Mouse (Mus musculus) testis, adult 2 months (tissue): ENCODE data around the gene 2210017I01Rik. TPM values are rescaled to one million over a fixed set of nuclear protein-coding genes. Genes with fewer than 3 reads are reported as not detected.

Source experiments
- H3K27ac ChIP-seq: fragments of 200-500 bp; 2 replicates; pipeline ENCODE4 v1.5.1; 2012; ENCODE audit warnings: low read depth, low read length; ENCODE audit not compliant: control insufficient read depth, insufficient read depth
- H3K27me3 ChIP-seq: fragments of 200-500 bp; 2 replicates; pipeline ENCODE4 v1.6.1; 2012; ENCODE audit warnings: mild to moderate bottlenecking, low read length, moderate library complexity; ENCODE audit not compliant: control insufficient read depth, insufficient read depth
- H3K36me3 ChIP-seq: fragments of 200-500 bp; 2 replicates; pipeline ENCODE4 v1.6.1; 2012; ENCODE audit warnings: mild to moderate bottlenecking, low read length; ENCODE audit not compliant: control insufficient read depth, insufficient read depth
- H3K4me1 ChIP-seq: fragments of 200-500 bp; 2 replicates; pipeline ENCODE4 v1.6.1; 2012; ENCODE audit warnings: low read length; ENCODE audit not compliant: control insufficient read depth, insufficient read depth
- H3K4me3 ChIP-seq: fragments of 200-500 bp; 2 replicates; pipeline ENCODE4 v1.5.1; 2012; ENCODE audit warnings: low read depth, mild to moderate bottlenecking, low read length, moderate library complexity, mixed read lengths; ENCODE audit not compliant: control insufficient read depth
- CTCF ChIP-seq: fragments of 200-500 bp; IDR thresholded peaks from 2 replicates; pipeline ENCODE4 v1.5.1; 2012; ENCODE audit warnings: low read depth, mild to moderate bottlenecking, inconsistent platforms, low read length, moderate library complexity; ENCODE audit not compliant: control insufficient read depth, insufficient read depth, insufficient replicate concordance
- POLR2A ChIP-seq: fragments of 200-500 bp; IDR thresholded peaks from 2 replicates; pipeline ENCODE4 v1.6.1; 2012; ENCODE audit warnings: low read depth, mild to moderate bottlenecking, inconsistent platforms, low read length, moderate library complexity; ENCODE audit not compliant: control insufficient read depth
- polyA plus RNA-seq: library from polyadenylated mRNA; depleted of rRNA; stranded (reverse); fragments of >200 nt; gene quantifications from 2 replicates; pipeline ENCODE4 v1.2.3, GENCODE M21; 2012; rRNA removed

2210017I01Rik gene
- polyA plus RNA-seq, 1 experiment, result 0.94 TPM

DNA sequence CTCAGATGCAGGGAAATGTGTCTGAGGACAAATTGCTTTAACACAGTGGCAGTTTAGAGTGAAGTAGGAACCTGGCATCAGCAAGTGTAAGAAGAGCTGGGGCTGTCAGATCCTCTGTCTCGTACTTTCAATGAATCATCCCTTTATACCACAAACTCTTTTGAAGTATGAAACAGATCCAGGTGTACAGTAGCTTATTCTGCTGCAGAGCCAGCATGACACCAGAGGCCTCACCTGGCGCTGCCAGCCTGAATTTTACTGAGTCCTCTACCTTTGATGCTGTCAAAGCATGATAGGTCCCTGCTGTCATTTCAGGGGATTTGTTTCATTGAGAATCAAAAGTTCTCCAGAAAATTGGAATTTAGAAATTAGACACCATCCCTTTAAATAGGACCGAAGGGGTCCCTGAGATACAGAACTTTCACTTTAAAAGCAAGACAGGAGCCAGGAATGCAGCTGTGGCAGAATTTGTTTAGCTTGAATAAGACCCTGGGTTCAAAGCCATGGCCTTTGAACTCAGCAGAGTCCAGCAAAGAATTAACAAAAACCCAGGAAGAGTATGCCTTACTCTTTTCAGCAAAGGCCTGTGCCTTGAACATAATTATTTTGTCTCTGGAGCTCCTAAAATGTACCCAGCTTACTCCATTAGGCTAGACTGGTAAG, 24.0 kb downstream of the 2210017I01Rik start:
- Histone ChIP-seq H3K4me3 (peak overlapping the region; percentile 11; the same call in 1 of the 2 replicates), H3K4me1 (no peaks in the 10 kb centered on the region), H3K27me3 (no peaks in the 10 kb centered on the region), H3K36me3 (no peaks in the 10 kb centered on the region), H3K27ac (no peak overlapping the region)
- no peak for TF ChIP-seq POLR2A
- no peak for TF ChIP-seq CTCF

DNA sequence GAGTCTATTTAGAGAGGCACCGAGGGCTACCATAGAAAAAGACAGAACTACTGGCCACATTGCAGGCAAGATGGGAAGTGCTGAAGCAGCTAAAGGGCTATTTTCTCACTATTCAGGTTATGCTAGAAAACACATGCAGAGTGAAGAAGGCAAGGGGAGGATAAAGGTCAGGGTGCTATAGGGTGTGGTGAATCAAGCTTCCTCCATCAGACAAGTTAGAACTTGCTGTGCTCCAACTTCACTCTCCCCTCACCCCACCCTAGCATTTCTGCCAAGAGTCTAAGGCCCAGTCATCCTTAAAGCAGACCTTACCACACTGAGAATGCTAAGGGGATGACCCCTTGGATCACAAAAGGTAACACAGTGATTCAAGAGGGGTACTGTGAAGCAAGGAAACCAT, 27.8 kb downstream of the 2210017I01Rik start:
- TF ChIP-seq CTCF (no peak), POLR2A (no peak)
- H3K4me3 ChIP-seq, result no peak overlapping the region

GRCm38 (mm10) chr3:92578652-92579413, 28.5 kb downstream of the 2210017I01Rik start:
- Histone ChIP-seq H3K4me3 (no peak overlapping the region), H3K36me3 (no peaks in the 10 kb centered on the region), H3K27ac (no peak overlapping the region), H3K27me3 (no peaks in the 10 kb centered on the region), H3K4me1 (no peaks in the 10 kb centered on the region)
- TF ChIP-seq CTCF (no peak), POLR2A (no peak)

More for the DNA sequence above, 27.8 kb downstream of the 2210017I01Rik start:
- H3K4me1 ChIP-seq, result no peaks in the 10 kb centered on the region
- no peak overlapping the region for H3K27ac ChIP-seq
- H3K36me3 ChIP-seq, result no peaks in the 10 kb centered on the region
- no peaks in the 10 kb centered on the region for H3K27me3 ChIP-seq

DNA sequence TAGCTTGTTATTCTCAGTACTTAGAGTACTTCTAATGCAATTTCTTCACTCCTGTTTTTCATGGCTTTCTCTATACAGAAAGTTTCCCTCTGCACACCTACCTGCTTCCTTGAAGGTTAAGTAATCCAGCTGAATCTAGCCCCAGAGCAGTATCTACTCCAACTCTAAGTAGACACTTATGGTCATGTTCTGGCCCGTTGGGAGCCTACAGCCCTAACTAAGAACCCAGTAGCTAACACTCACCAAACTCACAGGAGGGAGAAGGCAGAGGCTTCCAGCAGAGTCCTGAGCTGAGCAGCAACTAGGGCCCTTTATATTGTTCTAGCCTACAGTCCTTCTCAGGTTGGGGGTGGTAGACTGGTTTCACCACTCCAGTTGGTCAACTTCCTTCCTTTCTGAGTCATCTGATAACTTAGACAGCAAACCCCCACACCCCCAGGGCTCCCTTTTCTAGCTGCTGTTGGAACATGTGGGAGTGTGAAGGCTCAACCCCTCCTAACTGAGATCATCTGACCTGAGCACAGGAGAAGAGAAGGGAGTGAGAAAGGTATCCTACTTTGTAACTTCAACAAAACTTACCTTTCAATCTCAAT, 33.7 kb downstream of the 2210017I01Rik start, which contains the start of gene Ivl:
Gene Ivl, minus strand, starts transcription at position 287 of the 593 bp plus-strand sequence.
- no peak for TF ChIP-seq CTCF
- H3K27me3 ChIP-seq, result no peaks in the 10 kb centered on the region
- H3K36me3 ChIP-seq, result no peaks in the 10 kb centered on the region
- no peaks in the 10 kb centered on the region for H3K4me1 ChIP-seq
- H3K27ac ChIP-seq, result no peak within 1 kb of the TSS
- H3K4me3 ChIP-seq, result no peak within 1 kb of the TSS

GRCm38 (mm10) chr3:92572514-92573155, 34.7 kb downstream of the 2210017I01Rik start:
- Histone ChIP-seq H3K27me3 (no peaks in the 10 kb centered on the region), H3K27ac (no peak overlapping the region), H3K4me3 (no peak overlapping the region), H3K36me3 (no peaks in the 10 kb centered on the region), H3K4me1 (no peaks in the 10 kb centered on the region)
- TF ChIP-seq CTCF, result no peak
- no peak for TF ChIP-seq POLR2A

- Histone ChIP-seq H3K4me1 (no peaks in the 10 kb centered on the region), H3K27me3 (no peaks in the 10 kb centered on the region), H3K36me3 (no peaks in the 10 kb centered on the region), H3K27ac (no peak overlapping the region), H3K4me3 (no peak overlapping the region)
- no peak for TF ChIP-seq POLR2A
- no peak for TF ChIP-seq CTCF
Measured at GRCm38 (mm10) chr3:92568752-92569151, 38.5 kb downstream of the 2210017I01Rik start.

- H3K4me3 ChIP-seq, result no peak overlapping the region
- TF ChIP-seq CTCF (no peak), POLR2A (no peak)
- H3K27me3 ChIP-seq, result no peaks in the 10 kb centered on the region
- no peaks in the 10 kb centered on the region for H3K36me3 ChIP-seq
- H3K4me1 ChIP-seq, result no peaks in the 10 kb centered on the region
- no peak overlapping the region for H3K27ac ChIP-seq
Measured at GRCm38 (mm10) chr3:92565418-92565817, 41.9 kb downstream of the 2210017I01Rik start.

Other genes starting within 250 kb of the 2210017I01Rik start
- gene Sprr2f, start 242.3 kb downstream of the 2210017I01Rik start, polyA plus RNA-seq, result not detected in 2 replicates
- not detected in 2 replicates for gene Sprr2h, start 221.8 kb downstream of the 2210017I01Rik start, polyA plus RNA-seq
- gene Sprr2i, start 199.5 kb downstream of the 2210017I01Rik start, polyA plus RNA-seq, result not detected in 2 replicates
- gene Sprr2j-ps, start 189.4 kb downstream of the 2210017I01Rik start, polyA plus RNA-seq, result not detected in 2 replicates
- gene Gm9774, start 178.1 kb downstream of the 2210017I01Rik start, polyA plus RNA-seq, result 5.2 and 7.2 TPM in 2 replicates
- gene Sprr2k, start 174.9 kb downstream of the 2210017I01Rik start, polyA plus RNA-seq, result not detected in 2 replicates
- gene Sprr1b, start 168.7 kb downstream of the 2210017I01Rik start, polyA plus RNA-seq, result not detected in 2 replicates
- not detected in 2 replicates for gene Sprr3, start 148.8 kb downstream of the 2210017I01Rik start, polyA plus RNA-seq
- 0.32 and 0.73 TPM in 2 replicates for gene Sprr1a, start 121.6 kb downstream of the 2210017I01Rik start, polyA plus RNA-seq
- gene Sprr4, start 107.0 kb downstream of the 2210017I01Rik start, polyA plus RNA-seq, result not detected in 2 replicates
- not detected in 2 replicates for gene 2310046K23Rik, start 73.0 kb downstream of the 2210017I01Rik start, polyA plus RNA-seq
- gene Ivl, start 33.8 kb downstream of the 2210017I01Rik start, polyA plus RNA-seq, result 0.05 and 0.06 TPM in 2 replicates
- 4,177 and 4,558 TPM in 2 replicates for gene Smcp, start 18.5 kb downstream of the 2210017I01Rik start, polyA plus RNA-seq
- gene Lce6a, start 14.2 kb upstream of the 2210017I01Rik start, polyA plus RNA-seq, result 0.66 and 0.89 TPM in 2 replicates
- not detected in 2 replicates for gene Lce1a1, start 40.8 kb upstream of the 2210017I01Rik start, polyA plus RNA-seq
- gene Lce1b, start 49.4 kb upstream of the 2210017I01Rik start, polyA plus RNA-seq, result not detected in 2 replicates
- gene Lce1a2, start 62.8 kb upstream of the 2210017I01Rik start, polyA plus RNA-seq, result not detected in 2 replicates
- 0.42 and 0.85 TPM in 2 replicates for gene Lce1c, start 71.8 kb upstream of the 2210017I01Rik start, polyA plus RNA-seq
- gene Lce1d, start 79.7 kb upstream of the 2210017I01Rik start, polyA plus RNA-seq, result not detected in 2 replicates
- not detected in 2 replicates for gene Lce1e, start 101.6 kb upstream of the 2210017I01Rik start, polyA plus RNA-seq
- not detected in 2 replicates for gene Lce1f, start 112.9 kb upstream of the 2210017I01Rik start, polyA plus RNA-seq
- gene Gm38119, start 131.6 kb upstream of the 2210017I01Rik start, polyA plus RNA-seq, result not detected in 2 replicates
- gene Lce1g, start 144.8 kb upstream of the 2210017I01Rik start, polyA plus RNA-seq, result not detected in 2 replicates
- not detected in 2 replicates for gene Lce1h, start 157.6 kb upstream of the 2210017I01Rik start, polyA plus RNA-seq
- not detected in 2 replicates for gene Lce1i, start 171.4 kb upstream of the 2210017I01Rik start, polyA plus RNA-seq
- not detected in 2 replicates for gene Lce1j, start 183.0 kb upstream of the 2210017I01Rik start, polyA plus RNA-seq
- not detected in 2 replicates for gene Lce1k, start 200.4 kb upstream of the 2210017I01Rik start, polyA plus RNA-seq
- not detected in 2 replicates for gene Kprp, start 219.8 kb upstream of the 2210017I01Rik start, polyA plus RNA-seq
- not detected in 2 replicates for gene Lce1l, start 243.8 kb upstream of the 2210017I01Rik start, polyA plus RNA-seq